Mouse (Mus musculus): ENCODE results near the gene 3100002H09Rik. TPM values are rescaled to one million over a fixed set of nuclear protein-coding genes. Genes with fewer than 3 reads are reported as not detected.

3100002H09Rik gene
- not detected for total RNA-seq (2023)

GRCm38 (mm10) chr4:124610703-124611102, at the start of gene 3100002H09Rik:
TSS of gene 3100002H09Rik (minus strand) at chr4:124610803.

GRCm38 (mm10) chr4:124656518-124656853, 45.9 kb upstream of the 3100002H09Rik start, which contains the start of gene Pou3f1:
TSS of gene Pou3f1 (plus strand) at chr4:124656807.

Other genes with a start within 250 kb of the 3100002H09Rik start
- not detected for gene Pou3f1, start 46.0 kb upstream of the 3100002H09Rik start, total RNA-seq (2023)
- 10 to 100 TPM; 12.2 to 13.3 TPM for gene Utp11, start 82.8 kb upstream of the 3100002H09Rik start, total RNA-seq (2023)
- 10 to 100 TPM; 26.8 to 31.2 TPM for gene Fhl3, start 89.9 kb upstream of the 3100002H09Rik start, total RNA-seq (2023)
- 10 to 100 TPM; 30.3 to 30.9 TPM for gene Sf3a3, start 104.0 kb upstream of the 3100002H09Rik start, total RNA-seq (2023)
- 10 to 100 TPM; 52.4 to 63.8 TPM for gene Inpp5b, start 131.0 kb upstream of the 3100002H09Rik start, total RNA-seq (2023)
- 10 to 100 TPM; 45.3 to 53.3 TPM for gene Mtf1, start 191.3 kb upstream of the 3100002H09Rik start, total RNA-seq (2023)
- gene Yrdc, start 239.9 kb upstream of the 3100002H09Rik start, total RNA-seq (2023), result 10 to 100 TPM; 37.5 to 40.6 TPM
- 10 to 100 TPM in 1 of 2 experiments, 1 to 10 TPM in 1; 8.4 to 12.8 TPM for gene 1110065P20Rik, start 240.4 kb upstream of the 3100002H09Rik start, total RNA-seq (2023)

Data from neutrophil, adult 83 days (primary cell).